Mouse (Mus musculus) MEL (cell line): ENCODE results near the gene Zeb2. TPM values are rescaled to one million over a fixed set of nuclear protein-coding genes. Genes with fewer than 3 reads are reported as not detected.
A peak's percentile ranks its signal among the peaks of the same experiment; 100 is the strongest.

ENCODE experiments used
- DNase-seq: peaks from one replicate; pipeline ENCODE4 v3.0.0; 2011; ENCODE audit warnings: low read depth, low spot score
- H3K27ac ChIP-seq: 2 replicates; pipeline ENCODE4 v1.5.1; 2012; ENCODE audit warnings: low read depth, mild to moderate bottlenecking, control low read depth, low read length, moderate library complexity; ENCODE audit not compliant: control insufficient read depth
- H3K27me3 ChIP-seq, 2 experiments: fragments of 150-350 bp in 1 of 2; sonication (generic) in 1 of 2; 2 replicates each; pipeline ENCODE4 v1.6.1; 2012; ENCODE audit warnings: low read length in 2 of 2, mild to moderate bottlenecking in 2 of 2, improper control_type of control experiment in 1 of 2, moderate library complexity in 1 of 2; ENCODE audit not compliant: insufficient read depth in 2 of 2, control insufficient read depth in 1 of 2
- H3K36me3 ChIP-seq, 2 experiments: 2 replicates each; pipeline ENCODE4 v1.6.1; 2012 to 2014; ENCODE audit warnings: low read length in 2 of 2, improper control_type of control experiment in 1 of 2, inconsistent platforms in 1 of 2, mild to moderate bottlenecking in 1 of 2; ENCODE audit not compliant: insufficient read depth in 2 of 2, control insufficient read depth in 1 of 2
- H3K4me1 ChIP-seq, 2 experiments: fragments of 150-350 bp in 1 of 2; sonication (generic) in 1 of 2; 2 replicates each; pipeline ENCODE4 v1.6.1; 2012; ENCODE audit warnings: low read length in 2 of 2, improper control_type of control experiment in 1 of 2, mild to moderate bottlenecking in 1 of 2; ENCODE audit not compliant: insufficient read depth in 2 of 2, control insufficient read depth in 1 of 2
- H3K4me3 ChIP-seq, 2 experiments: fragments of 150-350 bp in 1 of 2; sonication (generic) in 1 of 2; 2 replicates each; pipeline ENCODE4 v1.5.1; 2012; ENCODE audit warnings: low read depth in 2 of 2, low read length in 2 of 2, mild to moderate bottlenecking in 2 of 2, moderate library complexity in 2 of 2, control low read depth in 1 of 2, improper control_type of control experiment in 1 of 2; ENCODE audit not compliant: control insufficient read depth in 1 of 2, insufficient read depth in 1 of 2
- H3K79me2 ChIP-seq: 2 replicates; pipeline ENCODE4 v1.6.1; 2012; ENCODE audit warnings: mild to moderate bottlenecking, low read length, moderate library complexity; ENCODE audit not compliant: control insufficient read depth, poor library complexity, insufficient read depth
- H3K9ac ChIP-seq: 2 replicates; pipeline ENCODE4 v1.6.1; 2012; ENCODE audit warnings: low read depth, mild to moderate bottlenecking, control low read depth, low read length, moderate library complexity; ENCODE audit not compliant: control insufficient read depth, poor library complexity, severe bottlenecking
- H3K9me3 ChIP-seq: fragments of 150-350 bp; sonication (generic); replicated peaks from 2 replicates; pipeline ENCODE4 v1.6.1; 2012; ENCODE audit warnings: mild to moderate bottlenecking, low read length, improper control_type of control experiment, moderate library complexity; ENCODE audit not compliant: insufficient read depth
- CTCF ChIP-seq, 3 experiments: IDR thresholded peaks in 2 of 3; conservative IDR thresholded peaks in 1 of 3; 2 replicates each; pipeline ENCODE4 v1.5.1; 2011 to 2012; ENCODE audit warnings: low read length in 3 of 3, low read depth in 2 of 3, mild to moderate bottlenecking in 2 of 3, improper control_type of control experiment in 1 of 3, inconsistent platforms in 1 of 3, mixed read lengths in 1 of 3, moderate library complexity in 1 of 3; ENCODE audit not compliant: control insufficient read depth in 1 of 3, insufficient read depth in 1 of 3, poor library complexity in 1 of 3, severe bottlenecking in 1 of 3
- E2F4 ChIP-seq: IDR thresholded peaks from 2 replicates; pipeline ENCODE4 v1.6.1; 2011; ENCODE audit warnings: low read depth, low read length, improper control_type of control experiment, borderline replicate concordance
- EP300 ChIP-seq, 2 experiments: IDR thresholded peaks; 2 replicates each; pipeline ENCODE4 v1.6.1; 2011; ENCODE audit warnings: improper control_type of control experiment in 2 of 2, low read length in 2 of 2, low read depth in 1 of 2, mild to moderate bottlenecking in 1 of 2
- ETS1 ChIP-seq: IDR thresholded peaks from 2 replicates; pipeline ENCODE4 v1.6.1; 2012; ENCODE audit warnings: low read depth, mild to moderate bottlenecking, inconsistent platforms, low read length, improper control_type of control experiment, moderate library complexity
- GATA1 ChIP-seq: IDR thresholded peaks from 2 replicates; pipeline ENCODE4 v1.6.1; 2011; ENCODE audit warnings: low read depth, low read length, improper control_type of control experiment
- HCFC1 ChIP-seq: IDR thresholded peaks from 2 replicates; pipeline ENCODE4 v1.6.1; 2012; ENCODE audit warnings: low read depth, mild to moderate bottlenecking, inconsistent platforms, low read length, improper control_type of control experiment, moderate library complexity
- MAFK ChIP-seq: IDR thresholded peaks from 2 replicates; pipeline ENCODE4 v1.6.1; 2011; ENCODE audit warnings: low read depth, mild to moderate bottlenecking, low read length, improper control_type of control experiment, borderline replicate concordance
- MXI1 ChIP-seq: IDR thresholded peaks from 2 replicates; pipeline ENCODE4 v1.6.1; 2011; ENCODE audit warnings: mild to moderate bottlenecking, low read depth, low read length, improper control_type of control experiment
- MYB ChIP-seq: IDR thresholded peaks from 2 replicates; pipeline ENCODE4 v1.6.1; 2011; ENCODE audit warnings: mild to moderate bottlenecking, low read depth, low read length, improper control_type of control experiment
- MYC ChIP-seq: IDR thresholded peaks from 2 replicates; pipeline ENCODE4 v1.6.1; 2011; ENCODE audit warnings: low read depth, mild to moderate bottlenecking, low read length, improper control_type of control experiment, moderate library complexity
- NRF1 ChIP-seq: IDR thresholded peaks from 2 replicates; pipeline ENCODE4 v1.6.1; 2014; ENCODE audit warnings: low read depth, mild to moderate bottlenecking, inconsistent platforms, low read length, improper control_type of control experiment, moderate library complexity; ENCODE audit not compliant: poor library complexity, insufficient read depth, severe bottlenecking
- POLR2AphosphoS5 ChIP-seq: IDR thresholded peaks from 2 replicates; pipeline ENCODE4 v1.6.1; 2012; ENCODE audit warnings: low read depth, borderline replicate concordance, mild to moderate bottlenecking, inconsistent platforms, low read length, moderate library complexity, mixed read lengths
- RCOR1 ChIP-seq: IDR thresholded peaks from 2 replicates; pipeline ENCODE4 v1.6.1; 2012; ENCODE audit warnings: low read depth, mild to moderate bottlenecking, inconsistent platforms, low read length, improper control_type of control experiment
- SMC3 ChIP-seq: IDR thresholded peaks from 2 replicates; pipeline ENCODE4 v1.6.1; 2011; ENCODE audit warnings: low read depth, low read length, improper control_type of control experiment
- TAL1 ChIP-seq: IDR thresholded peaks from 2 replicates; pipeline ENCODE4 v1.6.1; 2012; ENCODE audit warnings: mild to moderate bottlenecking, inconsistent platforms, low read length, moderate library complexity, mixed read lengths
- TBP ChIP-seq: IDR thresholded peaks from 2 replicates; pipeline ENCODE4 v1.8.0; 2011; ENCODE audit warnings: low read depth, low read length, improper control_type of control experiment
- TCF12 ChIP-seq: IDR thresholded peaks from 2 replicates; pipeline ENCODE4 v1.6.1; 2014; ENCODE audit warnings: low read depth, mild to moderate bottlenecking, inconsistent platforms, low read length, improper control_type of control experiment, moderate library complexity
- UBTF ChIP-seq: IDR thresholded peaks from 2 replicates; pipeline ENCODE4 v1.6.1; 2012; ENCODE audit warnings: low read depth, mild to moderate bottlenecking, inconsistent platforms, low read length, improper control_type of control experiment, moderate library complexity, borderline replicate concordance; ENCODE audit not compliant: insufficient read depth
- USF1 ChIP-seq: IDR thresholded peaks from 2 replicates; pipeline ENCODE4 v1.6.1; 2014; ENCODE audit warnings: low read depth, mild to moderate bottlenecking, inconsistent platforms, low read length, improper control_type of control experiment, moderate library complexity
- polyA plus RNA-seq, 2 experiments: library from polyadenylated mRNA; stranded (reverse) in 1 of 2; unstranded in 1 of 2; fragments of >175 nt in 1 of 2; fragments of >200 nt in 1 of 2; gene quantifications; 2 replicates each; pipeline versions ENCODE4 v1.2.1 to v1.2.4; 2012; ENCODE audit warnings: low replicate concordance in 2 of 2, low read depth in 1 of 2; ENCODE audit not compliant: insufficient read length in 2 of 2, insufficient read depth in 1 of 2, missing spikeins in 1 of 2
- total RNA-seq: library from RNA; depleted of rRNA; stranded (reverse); fragments of 300-350 nt; gene quantifications from 2 replicates; pipeline ENCODE4 v1.2.3, GENCODE M21; 2012

Gene Zeb2
- total and polyA plus RNA-seq, 3 experiments, result 12.8 to 12.9 TPM; not detected in 1

GRCm38 (mm10) chr2:45028091-45028638 is 89.0 kb downstream of the Zeb2 start:
- no peak overlapping the region for H3K27ac ChIP-seq
- H3K4me1 ChIP-seq, result peaks cover 8 to 10% of the 10 kb centered on the region in 2 experiments; a peak in 3 of 4 replicates
- TF ChIP-seq HCFC1, result no peak
- TF ChIP-seq, all 39 proteins: peak for 0
- H3K27me3 ChIP-seq, result no peaks in the 10 kb centered on the region
- peaks cover 0 to 12% of the 10 kb centered on the region in 2 experiments; a peak in 2 of 4 replicates for H3K36me3 ChIP-seq
- no peak for DNase-seq
- H3K9ac ChIP-seq, result no peak overlapping the region
- H3K9me3 ChIP-seq, result no peaks in the 10 kb centered on the region
- H3K79me2 ChIP-seq, result peaks cover 10% of the 10 kb centered on the region; the same call in 1 of the 2 replicates
- H3K4me3 ChIP-seq, result no peak overlapping the region

- no peak overlapping the region; the same call in 1 of the 2 replicates for H3K27ac ChIP-seq
- no peak overlapping the region for H3K9ac ChIP-seq
- peak; percentile 42; the same call in 1 of the 2 replicates for TF ChIP-seq GATA1
- peak; percentile 37; the same call in 1 of the 2 replicates for TF ChIP-seq USF1
- no peak for TF ChIP-seq E2F4
- peak; percentile 44 to 54; a peak in 2 of 4 replicates for TF ChIP-seq EP300 (IDR thresholded peaks at IDR 0.05; ENCODE audit: low read depth in 1 of 2, low read length in 2 of 2)
- no peak for TF ChIP-seq MYB
- TF ChIP-seq MXI1, result peak; percentile 20; the same call in 1 of the 2 replicates
- TF ChIP-seq CTCF (IDR thresholded peaks at IDR 0.05 in 2 of 3, conservative IDR thresholded peaks at IDR 0.05 in 1 of 3; ENCODE audit: control insufficient read depth in 1 of 3, insufficient read depth in 1 of 3, low read depth in 2 of 3, low read length in 3 of 3, poor library complexity in 1 of 3, severe bottlenecking in 1 of 3), result no peak
- 0 out of 2 replicates have a peak, but pooled peaks have one; percentile 17 for TF ChIP-seq TCF12
- peak; percentile 58 for TF ChIP-seq ETS1
- no peak for TF ChIP-seq RCOR1
- peaks cover 10 to 41% of the 10 kb centered on the region in 2 experiments for H3K36me3 ChIP-seq
- no peaks in the 10 kb centered on the region for H3K9me3 ChIP-seq
- DNase-seq, result no peak
- no peaks in the 10 kb centered on the region for H3K79me2 ChIP-seq
- H3K4me1 ChIP-seq, result peaks cover 18% of the 10 kb centered on the region in 2 experiments
- no peak overlapping the region for H3K4me3 ChIP-seq
- H3K27me3 ChIP-seq, result no peaks in the 10 kb centered on the region
Observed at GRCm38 (mm10) chr2:45017186-45017800, 99.9 kb downstream of the Zeb2 start.

DNA sequence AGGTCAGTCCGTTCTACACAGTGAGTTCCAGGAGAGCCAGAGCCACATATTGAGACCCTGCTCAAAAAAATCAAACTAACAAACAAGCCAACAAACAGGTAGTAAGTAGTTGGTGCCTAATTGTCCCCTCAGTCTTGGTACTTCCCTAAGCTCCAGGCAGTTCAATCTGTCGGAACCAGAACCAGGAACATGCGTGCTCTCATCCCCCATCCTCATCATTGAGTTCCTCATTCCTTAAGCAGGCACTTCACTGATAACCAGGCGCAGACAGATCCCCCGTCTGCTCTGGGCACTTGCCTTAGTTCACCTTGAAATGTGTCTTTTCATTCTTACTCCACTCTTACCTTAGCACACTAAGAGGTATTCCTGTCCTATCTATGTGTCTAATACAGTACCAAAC is 103.9 kb downstream of the Zeb2 start:
- Histone ChIP-seq H3K27ac (peak overlapping the region; percentile 15; the same call in 1 of the 2 replicates), H3K4me3 (no peak overlapping the region), H3K36me3 (peaks cover 2 to 52% of the 10 kb centered on the region in 2 experiments), H3K27me3 (no peaks in the 10 kb centered on the region), H3K4me1 (peaks cover 22 to 24% of the 10 kb centered on the region in 2 experiments), H3K9ac (no peak overlapping the region), H3K79me2 (no peaks in the 10 kb centered on the region), H3K9me3 (no peaks in the 10 kb centered on the region)
- DNase-seq, result peak; percentile 79
- TF ChIP-seq ETS1 (peak; percentile 32; the same call in 1 of the 2 replicates), TCF12 (peak; percentile 55; the same call in 1 of the 2 replicates), UBTF (no peak), MYC (peak; percentile 49; the same call in 1 of the 2 replicates), NRF1 (no peak), POLR2AphosphoS5 (no peak), RCOR1 (peak; percentile 64), MAFK (no peak), EP300 (IDR thresholded peaks at IDR 0.05; ENCODE audit: low read depth in 1 of 2, low read length in 2 of 2) (peak; percentile 77 to 88), GATA1 (peak; percentile 66), USF1 (no peak), TAL1 (peak; percentile 80), TBP (0 out of 2 replicates have a peak, but pooled peaks have one; percentile 39), SMC3 (0 out of 2 replicates have a peak, but pooled peaks have one; percentile 13)
